Mouse (Mus musculus) monocyte, adult 59 days (primary cell): ENCODE data around the gene Hoxd10. TPM values are rescaled to one million over a fixed set of nuclear protein-coding genes. Genes with fewer than 3 reads are reported as not detected.

Source experiments
- total RNA-seq, 2 experiments: library from RNA; stranded (reverse); gene quantifications; one replicate each; pipeline ENCODE4 v1.2.4; 2023

Hoxd10 gene
- not detected for total RNA-seq

DNA sequence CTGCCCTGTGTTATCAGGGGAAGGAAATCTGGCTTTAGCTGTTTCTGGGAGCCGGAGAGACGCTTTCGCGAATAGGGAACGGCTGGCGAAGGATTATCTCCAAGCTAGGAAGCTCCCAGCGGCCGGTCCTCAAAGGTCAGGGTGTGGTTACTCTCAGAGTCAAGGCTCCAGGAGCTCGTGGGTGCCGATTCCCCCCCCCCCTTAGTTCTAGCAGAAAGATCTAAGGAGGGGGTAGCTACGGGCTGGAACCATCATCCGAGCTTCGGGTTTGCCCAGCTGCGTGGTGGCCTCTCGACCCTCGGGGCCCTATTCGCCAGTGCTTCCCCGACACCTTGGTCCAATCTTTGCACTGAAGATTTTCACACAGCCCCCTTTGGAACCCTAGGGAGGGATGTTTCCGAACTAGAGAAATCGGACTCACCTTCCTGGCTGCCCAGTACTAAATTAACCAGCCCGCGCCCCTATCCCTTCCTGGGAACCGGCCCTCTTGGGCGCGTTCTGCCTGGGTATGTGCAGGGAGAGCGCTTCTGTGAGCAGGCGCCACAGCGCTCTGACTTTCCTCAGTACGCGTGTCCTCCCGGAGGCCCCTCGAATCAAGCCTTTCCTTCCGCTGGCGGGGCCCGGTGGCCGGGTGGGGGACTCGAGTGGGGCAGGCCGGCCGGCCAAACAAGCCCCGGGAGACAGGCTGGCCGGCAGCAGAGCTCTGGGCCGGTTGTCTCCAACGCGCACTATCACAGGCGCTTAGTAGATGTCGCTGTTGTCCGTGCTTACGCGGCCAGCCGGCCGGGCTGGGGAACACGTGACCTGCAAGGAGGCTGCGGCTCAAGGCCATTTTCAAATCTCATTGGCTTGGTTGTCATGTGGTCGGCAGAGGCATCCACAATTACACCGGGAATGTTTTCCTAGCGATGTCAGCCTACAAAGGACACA is at the start of gene Hoxd10:
Gene Hoxd10 (plus strand): TSS at position 903 of the 930 bp plus-strand sequence.

DNA sequence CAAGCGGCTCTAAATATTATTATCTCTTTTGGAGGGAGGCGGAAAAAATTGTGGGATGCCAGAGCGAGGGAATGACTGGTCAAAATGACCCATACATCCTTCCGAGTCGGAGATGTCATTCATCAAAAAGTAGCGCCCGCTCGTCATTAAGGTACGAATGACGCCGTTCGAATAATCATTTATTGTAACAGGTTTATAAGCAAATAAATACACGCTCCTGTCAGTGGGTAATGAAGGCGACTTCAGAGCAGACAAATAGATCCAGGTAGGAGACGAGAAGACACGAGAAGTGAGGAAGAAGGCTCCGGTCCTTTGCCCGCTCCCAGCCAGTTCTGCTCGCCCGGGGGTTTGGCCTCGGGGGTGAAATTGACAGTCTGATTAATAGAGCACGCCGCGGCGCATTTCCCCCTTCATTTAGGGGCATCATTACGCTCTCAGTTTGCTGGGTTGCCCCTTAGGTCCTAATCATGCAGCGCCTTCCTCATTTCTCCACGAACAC is 32.2 kb upstream of the Hoxd10 start, which contains the start of gene Evx2:
Gene Evx2 (minus strand): TSS at position 51 of the 499 bp plus-strand sequence.

GRCm38 (mm10) chr2:74667842-74668357 is 23.8 kb upstream of the Hoxd10 start, which contains the start of gene Hoxd13:
Hoxd13 (plus strand) TSS chr2:74668310.

GRCm38 (mm10) chr2:74674881-74675665 is 16.7 kb upstream of the Hoxd10 start, which contains the start of gene Hoxd12:
Hoxd12 (plus strand) TSS chr2:74675013.

DNA sequence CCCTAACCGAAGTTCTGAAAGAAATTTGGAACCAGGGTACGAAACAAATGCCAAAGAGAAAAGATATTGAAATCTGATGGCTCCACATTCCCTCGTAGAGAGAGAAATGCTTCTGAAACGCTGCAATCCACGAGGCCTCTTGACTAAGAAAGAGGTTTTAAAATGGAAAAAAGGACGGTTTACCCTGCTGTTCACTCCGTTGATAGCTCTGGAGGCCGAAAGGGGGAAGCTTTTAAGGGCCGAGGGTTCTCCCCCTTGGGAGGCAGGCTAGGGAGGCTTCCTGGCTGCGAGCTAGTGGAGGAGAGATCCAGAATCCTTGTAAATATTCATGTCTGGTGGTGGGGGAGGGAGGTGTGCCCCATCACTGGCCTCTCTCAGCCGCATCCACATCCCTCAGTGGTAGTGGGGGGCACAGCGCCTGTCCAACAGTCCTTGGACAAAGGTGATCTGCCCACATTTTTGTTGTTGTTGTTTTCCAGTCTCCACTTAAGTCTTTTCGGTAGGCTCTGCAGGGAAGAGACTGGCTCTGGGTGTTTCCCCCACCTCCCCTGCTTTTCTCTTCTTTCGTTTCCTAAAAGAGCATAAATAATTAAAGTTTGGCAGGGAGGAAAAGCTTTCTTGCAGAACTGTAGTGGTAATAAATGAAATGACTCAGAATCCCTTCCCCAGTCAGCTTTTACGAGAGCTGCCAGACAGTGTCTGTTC is 12.7 kb upstream of the Hoxd10 start, which contains the start of gene Hoxd11:
Gene Hoxd11 (plus strand): TSS at position 667 of the 705 bp plus-strand sequence.

DNA sequence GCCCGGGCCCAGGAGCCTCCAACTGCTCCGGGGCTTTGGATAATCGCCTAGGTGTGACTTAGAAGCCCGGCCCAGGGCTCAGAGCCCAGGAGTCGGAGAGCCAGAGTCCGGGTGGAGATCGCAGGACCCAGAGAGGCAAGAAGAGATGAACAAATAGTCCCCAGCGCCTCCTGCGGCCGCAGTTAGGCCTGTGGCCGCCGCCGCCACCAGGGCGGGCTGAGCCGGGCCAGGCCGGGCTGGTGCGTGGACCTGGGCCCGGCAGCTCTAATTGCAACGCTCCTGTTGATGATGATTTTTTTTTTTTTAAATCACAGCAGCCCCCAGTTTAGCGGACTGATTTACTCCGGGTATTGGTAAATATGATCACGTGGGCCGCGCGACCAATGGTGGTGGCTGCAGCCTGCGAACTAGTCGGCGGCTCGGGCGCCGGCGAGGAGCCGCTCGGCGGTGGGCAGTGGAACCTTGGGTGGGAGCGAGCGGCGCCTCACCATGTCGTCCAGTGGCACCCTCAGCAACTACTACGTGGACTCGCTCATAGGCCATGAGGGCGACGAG is 5.9 kb downstream of the Hoxd10 start, which contains the start of gene Hoxd9:
Gene Hoxd9 (plus strand): TSS at position 161 of the 555 bp plus-strand sequence.

DNA sequence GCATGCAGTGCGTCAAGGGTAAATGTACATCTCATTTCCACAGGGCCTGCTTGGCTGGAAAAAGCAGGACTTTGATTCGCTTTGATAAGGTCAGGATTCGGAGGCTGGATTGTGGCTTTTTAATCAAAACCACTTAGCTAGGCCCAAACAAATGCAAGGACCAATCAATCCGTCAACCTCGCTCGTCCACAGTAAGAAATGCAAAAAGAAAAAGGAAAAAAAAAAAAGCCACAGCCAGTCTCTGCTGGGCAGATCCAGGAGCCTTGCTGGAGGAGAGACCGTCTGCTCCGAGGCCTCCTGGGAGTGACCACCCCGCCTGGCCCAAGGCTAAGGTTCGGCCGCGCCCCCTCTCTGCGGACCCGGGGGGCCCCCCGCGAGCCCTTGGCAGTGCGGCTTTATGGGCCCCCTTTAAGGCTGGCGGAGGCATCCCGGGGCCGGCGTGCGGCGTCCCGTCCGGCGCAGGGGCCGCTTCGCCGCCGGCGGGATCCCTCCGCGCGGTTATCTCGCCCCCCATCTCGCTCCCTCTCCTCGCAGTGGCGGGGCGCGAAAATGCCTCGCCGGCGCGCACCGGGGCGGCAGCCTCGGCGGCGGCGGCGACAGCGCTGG is 12.8 kb downstream of the Hoxd10 start, which contains the start of gene Hoxd8:
Gene Hoxd8 (plus strand): TSS at position 223 of the 606 bp plus-strand sequence.

DNA sequence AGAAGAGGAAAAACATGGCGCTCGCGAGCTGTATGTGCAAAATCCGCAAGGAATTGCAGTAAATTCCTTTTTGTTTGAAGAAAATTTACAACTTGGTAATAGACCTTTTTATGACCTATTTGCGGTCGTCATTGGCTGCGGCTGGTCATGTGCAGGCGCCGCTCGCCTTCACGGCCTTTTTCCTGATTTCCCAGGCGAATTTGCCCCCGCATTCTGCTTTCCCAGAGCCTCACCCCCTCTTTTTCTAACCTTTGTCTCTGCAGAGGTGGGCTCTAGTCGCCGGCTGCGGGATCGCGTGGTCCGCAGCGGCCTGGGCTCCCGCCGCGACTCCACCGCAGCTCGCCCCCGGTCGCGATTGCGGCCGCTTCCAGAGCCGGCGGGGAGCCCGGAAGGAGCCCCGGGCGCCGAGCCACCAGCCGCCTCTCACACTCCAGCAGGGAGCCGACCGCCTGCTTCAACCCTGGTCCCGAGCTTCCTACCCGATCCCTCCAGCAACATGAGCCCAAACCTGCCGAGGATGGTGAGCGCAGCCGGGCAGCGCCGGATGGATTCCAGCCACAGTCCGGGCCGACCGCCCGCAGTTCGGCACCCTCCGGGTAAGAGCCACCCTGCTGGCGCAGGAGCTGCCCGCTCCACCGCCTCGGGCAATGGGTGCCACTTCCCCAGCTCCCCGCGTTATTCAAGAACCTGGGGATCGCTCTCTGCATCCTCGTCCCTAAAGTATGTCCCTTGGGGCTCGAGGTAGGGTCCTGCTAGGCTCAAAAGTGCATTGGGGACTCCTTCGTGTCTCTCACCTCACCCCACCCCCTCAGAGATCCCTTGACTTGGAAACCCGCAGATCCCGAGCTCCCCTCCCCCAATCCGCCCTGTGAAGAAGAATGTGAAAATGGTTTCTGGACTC is 20.2 kb downstream of the Hoxd10 start, which contains the start of the genes Hoxd3 and Hoxd4:
Gene Hoxd3 (plus strand): TSS at position 207 of the 901 bp plus-strand sequence.
Gene Hoxd4 (plus strand): TSS at position 209 of the 901 bp plus-strand sequence.

DNA sequence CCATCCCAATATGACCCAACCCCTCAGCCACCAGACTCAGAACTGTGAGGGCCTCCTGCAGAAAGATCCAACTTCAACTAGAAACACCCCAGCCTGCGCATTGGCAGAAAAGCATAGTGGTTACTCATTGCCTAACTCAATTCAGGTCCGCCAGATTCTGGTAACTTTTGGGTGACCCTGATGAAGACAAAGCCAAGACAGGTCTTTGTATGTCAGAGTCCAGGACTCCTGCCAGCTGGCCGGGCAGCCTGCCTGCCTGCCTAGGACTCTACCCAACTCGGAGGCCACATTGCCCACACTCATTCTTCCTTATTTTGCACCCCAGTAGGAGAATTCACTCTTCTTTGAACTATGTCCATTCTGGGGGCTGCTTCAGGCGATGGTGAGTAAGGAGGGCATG is 34.8 kb downstream of the Hoxd10 start, which contains the start of gene Gm28230:
Gene Gm28230 (plus strand): TSS at position 178 of the 400 bp plus-strand sequence.

Other genes with a start within 250 kb of the Hoxd10 start
- 10 to 100 TPM; 13.2 to 17.2 TPM for gene Lnpk, start 112.5 kb upstream of the Hoxd10 start, total RNA-seq
- not detected for gene Evx2, start 32.4 kb upstream of the Hoxd10 start, total RNA-seq
- gene Hoxd13, start 23.6 kb upstream of the Hoxd10 start, total RNA-seq, result not detected
- gene Hoxd12, start 16.9 kb upstream of the Hoxd10 start, total RNA-seq, result not detected
- gene Hoxd11, start 12.4 kb upstream of the Hoxd10 start, total RNA-seq, result not detected
- not detected for gene Hoxd9, start 5.8 kb downstream of the Hoxd10 start, total RNA-seq
- not detected for gene Hoxd8, start 12.7 kb downstream of the Hoxd10 start, total RNA-seq
- not detected for gene Hoxd3, start 20.0 kb downstream of the Hoxd10 start, total RNA-seq
- not detected for gene Hoxd4, start 20.0 kb downstream of the Hoxd10 start, total RNA-seq
- gene Gm28230, start 34.8 kb downstream of the Hoxd10 start, total RNA-seq, result not detected
- gene Hoxd1, start 71.1 kb downstream of the Hoxd10 start, total RNA-seq, result not detected
- gene Mtx2, start 133.9 kb downstream of the Hoxd10 start, total RNA-seq, result 10 to 100 TPM; 20.9 to 21.2 TPM